Mouse (Mus musculus) heart, embryonic 13.5 days (tissue): ENCODE results near the gene Cmtr1. TPM values are rescaled to one million over a fixed set of nuclear protein-coding genes. Genes with fewer than 3 reads are reported as not detected.
"Not testable (repeated sequence)": the region's sequence is repeated elsewhere in the genome, so short reads cannot be mapped to it uniquely, and the experiment has no call there.

Source experiments
- ATAC-seq: fragments of 200-750 bp; cut with Nextera tagmentation; 2 replicates; pipeline ENCODE4 v1.8.0; 2017; ENCODE audit warnings: moderate TSS enrichment; ENCODE audit not compliant: insufficient number of reproducible peaks, low FRiP score, low TSS enrichment; ENCODE audit errors: extremely low read depth
- H3K27ac ChIP-seq: fragments of 300-500 bp; sonication (generic); replicated peaks from 2 replicates; pipeline ENCODE4 v1.5.1; 2015; ENCODE audit warnings: moderate library complexity, mild to moderate bottlenecking, inconsistent platforms
- H3K27me3 ChIP-seq: fragments of 300-500 bp; sonication (generic); replicated peaks from 2 replicates; pipeline ENCODE4 v1.6.1; 2015; ENCODE audit warnings: mild to moderate bottlenecking, inconsistent platforms
- H3K36me3 ChIP-seq: fragments of 300-500 bp; sonication (generic); 2 replicates; pipeline ENCODE4 v1.6.1; 2015; ENCODE audit warnings: mild to moderate bottlenecking, inconsistent platforms
- H3K4me1 ChIP-seq: fragments of 300-500 bp; sonication (generic); 2 replicates; pipeline ENCODE4 v1.6.1; 2015; ENCODE audit warnings: inconsistent platforms
- H3K4me2 ChIP-seq: fragments of 300-500 bp; sonication (generic); 2 replicates; pipeline ENCODE4 v1.6.1; 2015; ENCODE audit warnings: inconsistent platforms, mild to moderate bottlenecking, moderate library complexity
- H3K4me3 ChIP-seq: fragments of 300-500 bp; sonication (generic); 2 replicates; pipeline ENCODE4 v1.5.1; 2015; ENCODE audit warnings: moderate library complexity, mild to moderate bottlenecking, inconsistent platforms
- H3K9ac ChIP-seq: fragments of 300-500 bp; sonication (generic); 2 replicates; pipeline ENCODE4 v1.6.1; 2015; ENCODE audit warnings: inconsistent platforms, mild to moderate bottlenecking, moderate library complexity
- H3K9me3 ChIP-seq: fragments of 300-500 bp; sonication (generic); 2 replicates; pipeline ENCODE4 v1.6.1; 2016; ENCODE audit warnings: inconsistent platforms
- WGBS: fragments of 180-500 bp; shearing (Covaris S2); methylation state at CpG from one replicate; pipeline ENCODE4 v1.1.7; 2015; ENCODE audit warnings: mixed read lengths; 5-methylcytosine and 5-hydroxymethylcytosine counted together
- polyA plus RNA-seq: library from polyadenylated mRNA; unstranded; fragments of >200 nt; fragmentation: Nextera tagmentation; extraction: Ambion mirVana; gene quantifications from 2 replicates; pipeline ENCODE4 v1.2.1, GENCODE M21; 2015

The Cmtr1 gene
- polyA plus RNA-seq, 1 experiment from 2014 or later, result 87.9 TPM

DNA sequence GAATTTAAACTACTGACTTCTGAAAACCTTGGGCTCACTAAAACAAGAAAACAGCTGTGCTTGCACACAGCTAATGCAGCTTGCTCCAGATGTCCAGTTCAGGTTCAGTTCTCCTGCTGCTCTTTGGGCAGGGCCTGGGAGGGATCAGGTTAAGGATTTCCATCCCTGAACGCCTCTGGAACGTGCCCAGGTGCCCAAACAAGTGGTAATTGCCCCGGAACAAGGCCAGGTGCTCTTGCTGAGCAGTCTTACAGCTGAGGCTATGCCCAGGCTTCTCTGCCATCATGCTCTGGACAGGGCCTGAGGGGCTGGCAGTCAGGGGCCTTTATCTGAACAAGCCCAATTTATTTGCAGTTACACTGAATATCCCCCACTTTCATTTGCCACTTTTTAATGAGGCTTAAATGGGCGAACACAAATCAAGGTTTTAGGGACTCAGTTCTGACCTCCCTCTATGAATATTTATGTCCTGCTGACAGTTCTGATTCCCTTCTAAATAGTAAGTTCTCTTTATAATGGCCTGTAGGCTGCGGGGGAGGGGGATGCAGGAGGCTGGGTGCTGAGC is 46.7 kb downstream of the Cmtr1 start:
- WGBS, result 74% methylated on average over 5 of the region's 5 CpGs
- H3K36me3 ChIP-seq, result peaks cover 37% of the 10 kb centered on the region
- no peak overlapping the region for H3K4me3 ChIP-seq
- H3K4me1 ChIP-seq, result peaks cover 63% of the 10 kb centered on the region
- no peaks in the 10 kb centered on the region for H3K9me3 ChIP-seq
- H3K27ac ChIP-seq, result no peak overlapping the region
- 0 out of 2 replicates have a peak overlapping the region, but pooled peaks have one; percentile 44 for H3K9ac ChIP-seq
- no peaks in the 10 kb centered on the region for H3K27me3 ChIP-seq
- no peak for ATAC-seq
- H3K4me2 ChIP-seq, result no peak overlapping the region

DNA sequence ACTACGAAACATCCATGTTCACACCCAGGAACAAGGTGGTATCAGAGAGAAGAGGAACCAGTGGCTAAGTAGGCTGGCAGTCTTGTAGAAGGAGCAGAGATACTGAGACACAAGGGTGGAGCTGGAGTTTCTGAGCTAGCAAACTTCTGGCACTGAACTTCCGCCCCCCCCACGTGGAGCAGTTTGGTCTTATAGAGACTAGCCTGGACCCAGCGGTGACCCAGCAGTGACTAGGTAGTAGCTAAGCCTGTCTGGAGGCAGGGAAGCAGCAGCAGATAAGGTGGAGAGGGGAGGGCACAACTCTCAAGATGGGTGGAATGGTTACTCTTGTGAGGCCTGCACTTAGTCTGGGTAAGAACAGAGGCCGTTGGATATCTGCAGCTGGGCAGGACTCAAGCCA is 48.4 kb downstream of the Cmtr1 start:
- 57% methylated on average over 5 of the region's 5 CpGs for WGBS
- peak overlapping the region; percentile 41 for H3K9ac ChIP-seq
- H3K36me3 ChIP-seq, result peaks cover 20% of the 10 kb centered on the region

GRCm38 (mm10) chr17:29710562-29711044 is 50.2 kb downstream of the Cmtr1 start:
- Histone ChIP-seq H3K4me3 (no peak overlapping the region), H3K9me3 (no peaks in the 10 kb centered on the region), H3K27me3 (no peaks in the 10 kb centered on the region), H3K27ac (0 out of 2 replicates have a peak overlapping the region, but pooled peaks have one; percentile 25), H3K36me3 (0 out of 2 replicates have a peak, but pooled peaks cover 4% of the 10 kb centered on the region), H3K9ac (0 out of 2 replicates have a peak overlapping the region, but pooled peaks have one; percentile 12), H3K4me1 (peaks cover 67% of the 10 kb centered on the region), H3K4me2 (no peak overlapping the region)
- 35% methylated on average over 11 of the region's 11 CpGs for WGBS
- ATAC-seq, result no peak

More for the DNA sequence above, 48.4 kb downstream of the Cmtr1 start:
- Histone ChIP-seq H3K27ac (no peak overlapping the region), H3K27me3 (no peaks in the 10 kb centered on the region), H3K9me3 (no peaks in the 10 kb centered on the region), H3K4me3 (no peak overlapping the region), H3K4me1 (peaks cover 70% of the 10 kb centered on the region), H3K4me2 (no peak overlapping the region)
- 0 out of 2 replicates have a peak, but pooled peaks have one; percentile 1 for ATAC-seq

- H3K4me3 ChIP-seq, result no peak overlapping the region
- H3K9ac ChIP-seq, result peak overlapping the region; percentile 12; the same call in 1 of the 2 replicates
- peak overlapping the region; percentile 25; the same call in 1 of the 2 replicates for H3K27ac ChIP-seq
- H3K4me1 ChIP-seq, result peaks cover 67% of the 10 kb centered on the region
- no peaks in the 10 kb centered on the region for H3K9me3 ChIP-seq
- H3K4me2 ChIP-seq, result no peak overlapping the region
- no peaks in the 10 kb centered on the region for H3K27me3 ChIP-seq
- no peak for ATAC-seq
- no peaks in the 10 kb centered on the region for H3K36me3 ChIP-seq
- WGBS, result 56% methylated on average over 19 of the region's 19 CpGs
Observed at GRCm38 (mm10) chr17:29711076-29711744, 50.8 kb downstream of the Cmtr1 start.

DNA sequence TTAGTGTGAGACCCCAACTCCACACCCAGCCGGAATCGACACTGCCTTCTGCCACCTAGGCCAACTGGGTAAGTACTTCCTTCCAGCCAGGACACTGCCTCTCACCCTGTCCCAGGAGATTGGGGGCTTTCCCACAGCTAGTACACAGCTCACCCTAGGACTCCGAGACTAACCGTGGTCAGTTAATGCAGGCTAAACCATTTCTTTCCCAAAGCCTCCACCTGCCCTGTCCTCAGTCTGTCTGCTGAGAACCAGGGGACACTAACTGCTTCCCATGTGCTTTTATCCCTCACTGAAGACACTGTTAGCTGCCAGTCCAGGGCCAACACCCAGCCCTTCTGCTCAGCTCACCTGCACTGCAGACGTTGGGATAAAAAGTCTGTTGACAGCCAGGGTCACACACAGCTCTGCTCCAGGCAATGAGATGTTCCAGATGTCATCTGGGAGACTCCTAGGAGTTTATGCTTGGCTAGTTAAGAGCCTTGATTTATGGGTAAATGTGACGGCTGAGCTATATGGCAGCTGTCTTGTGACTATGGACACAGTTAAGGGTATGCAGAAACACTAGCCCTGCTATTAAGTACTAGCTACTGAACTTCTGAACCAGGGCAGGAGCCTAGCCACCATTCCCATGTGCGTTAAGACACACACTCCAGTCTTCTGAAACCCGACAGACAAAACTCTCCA is 51.5 kb downstream of the Cmtr1 start:
- H3K4me1 ChIP-seq, result peaks cover 66% of the 10 kb centered on the region
- H3K4me3 ChIP-seq, result no peak overlapping the region
- no peaks in the 10 kb centered on the region for H3K9me3 ChIP-seq
- H3K27ac ChIP-seq, result no peak overlapping the region
- WGBS, result 62% methylated on average over 8 of the region's 8 CpGs
- H3K9ac ChIP-seq, result peak overlapping the region; percentile 12; the same call in 1 of the 2 replicates
- no peaks in the 10 kb centered on the region for H3K27me3 ChIP-seq
- no peak overlapping the region for H3K4me2 ChIP-seq
- ATAC-seq, result no peak
- no peaks in the 10 kb centered on the region for H3K36me3 ChIP-seq

DNA sequence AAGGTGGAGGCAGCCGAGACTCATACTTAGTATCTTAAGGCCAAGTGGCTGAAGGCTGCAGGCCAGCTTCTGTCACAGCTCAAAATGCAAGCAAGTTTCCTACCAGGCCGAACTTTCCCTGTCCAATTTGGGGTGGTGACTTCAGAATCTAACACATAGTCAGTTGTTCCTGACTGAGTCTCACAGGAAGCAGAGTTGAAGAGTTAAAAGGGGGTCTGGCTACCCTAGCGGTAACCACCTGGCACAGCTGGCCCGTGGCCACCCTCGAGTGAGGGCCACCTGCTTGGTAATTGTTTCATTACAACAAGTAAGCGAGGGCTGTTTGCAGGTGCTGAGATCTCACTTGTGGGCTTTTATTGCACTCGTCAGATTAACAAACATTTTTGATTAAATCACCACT is 52.2 kb downstream of the Cmtr1 start:
- no peaks in the 10 kb centered on the region for H3K27me3 ChIP-seq
- WGBS, result 75% methylated on average over 7 of the region's 7 CpGs
- ATAC-seq, result no peak
- no peak overlapping the region for H3K27ac ChIP-seq
- H3K4me1 ChIP-seq, result peaks cover 69% of the 10 kb centered on the region
- no peak overlapping the region for H3K4me3 ChIP-seq
- H3K4me2 ChIP-seq, result no peak overlapping the region
- no peaks in the 10 kb centered on the region for H3K9me3 ChIP-seq
- H3K9ac ChIP-seq, result 0 out of 2 replicates have a peak overlapping the region, but pooled peaks have one; percentile 12
- H3K36me3 ChIP-seq, result no peaks in the 10 kb centered on the region

DNA sequence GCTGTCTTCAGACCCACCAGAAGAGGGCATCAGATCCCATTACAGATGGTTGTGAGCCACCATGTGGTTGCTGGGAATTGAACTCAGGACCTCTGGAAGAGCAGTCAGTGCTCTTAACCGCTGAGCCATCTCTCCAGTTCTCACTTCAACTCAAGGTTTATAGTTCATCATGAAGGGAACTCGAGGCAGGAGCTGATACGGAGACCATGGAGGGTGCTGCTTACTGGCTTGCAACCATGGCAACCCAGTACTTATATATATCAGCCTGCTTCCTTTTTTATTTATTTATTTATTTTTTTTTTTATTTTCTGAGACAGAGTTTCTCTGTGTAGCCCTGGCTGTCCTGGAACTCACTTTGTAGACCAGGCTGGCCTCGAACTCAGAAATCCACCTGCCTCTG is 53.3 kb downstream of the Cmtr1 start:
- H3K4me1 ChIP-seq, result peaks cover 57% of the 10 kb centered on the region
- not testable (repeated sequence) for H3K4me2 ChIP-seq, H3K36me3 ChIP-seq, H3K27me3 ChIP-seq, ATAC-seq, H3K27ac ChIP-seq, H3K9ac ChIP-seq, H3K4me3 ChIP-seq, H3K9me3 ChIP-seq
- 94% methylated on average over 4 of the region's 4 CpGs for WGBS

- Histone ChIP-seq H3K9me3 (no peaks in the 10 kb centered on the region), H3K27ac (peak within 1 kb of the TSS; percentile 62), H3K4me1 (peaks cover 25% of the 10 kb centered on the region), H3K36me3 (no peaks in the 10 kb centered on the region), H3K4me2 (peak within 1 kb of the TSS; percentile 91), H3K9ac (peak within 1 kb of the TSS; percentile 85), H3K4me3 (peak within 1 kb of the TSS; percentile 73), H3K27me3 (peaks cover 10% of the 10 kb centered on the region; the same call in 1 of the 2 replicates)
- ATAC-seq, result peak; percentile 95
- 5% methylated on average over 41 of the region's 41 CpGs for WGBS
Observed at GRCm38 (mm10) chr17:29716732-29717445, 56.5 kb downstream of the Cmtr1 start, which contains the start of gene Ccdc167. Gene Ccdc167, minus strand, starts transcription at chr17:29717044.

DNA sequence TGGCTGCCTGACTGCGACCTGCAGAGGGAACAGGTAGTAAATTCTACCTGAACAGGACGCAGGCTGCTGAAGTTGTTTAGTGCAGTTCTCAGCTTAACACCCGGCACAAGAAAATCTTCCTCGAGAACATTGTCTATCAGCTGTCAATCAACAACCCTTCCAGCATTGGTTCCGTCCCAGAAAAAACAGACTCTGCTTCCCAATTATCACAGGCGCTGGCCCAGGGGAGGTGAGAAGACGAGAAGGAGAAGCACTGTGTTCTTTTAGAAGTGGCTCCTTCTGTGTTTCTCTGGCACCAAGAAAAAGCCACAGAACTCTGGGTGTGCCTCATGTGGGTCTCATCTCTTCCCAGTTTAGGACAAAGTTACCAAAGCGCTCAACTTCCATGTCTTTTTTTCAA is 58.3 kb downstream of the Cmtr1 start:
- peaks cover 10% of the 10 kb centered on the region; the same call in 1 of the 2 replicates for H3K27me3 ChIP-seq
- peaks cover 13% of the 10 kb centered on the region for H3K4me1 ChIP-seq
- no peaks in the 10 kb centered on the region for H3K36me3 ChIP-seq
- WGBS, result 67% methylated on average over 8 of the region's 8 CpGs
- ATAC-seq, result no peak
- no peak overlapping the region for H3K4me3 ChIP-seq
- H3K4me2 ChIP-seq, result no peak overlapping the region
- no peaks in the 10 kb centered on the region for H3K9me3 ChIP-seq
- H3K9ac ChIP-seq, result no peak overlapping the region
- no peak overlapping the region for H3K27ac ChIP-seq

- no peak overlapping the region for H3K27ac ChIP-seq
- H3K27me3 ChIP-seq, result peaks cover 10% of the 10 kb centered on the region; the same call in 1 of the 2 replicates
- no peaks in the 10 kb centered on the region for H3K9me3 ChIP-seq
- no peak overlapping the region for H3K4me2 ChIP-seq
- 69% methylated on average over 13 of the region's 13 CpGs for WGBS
- no peak overlapping the region for H3K4me3 ChIP-seq
- peaks cover 13% of the 10 kb centered on the region for H3K4me1 ChIP-seq
- H3K9ac ChIP-seq, result no peak overlapping the region
- no peaks in the 10 kb centered on the region for H3K36me3 ChIP-seq
- no peak for ATAC-seq
Observed at GRCm38 (mm10) chr17:29719628-29720575, 59.5 kb downstream of the Cmtr1 start.
